Mouse (Mus musculus) thymus, adult 2 months (tissue): Measurements from ENCODE around the gene Clcnkb. TPM values are rescaled to one million over a fixed set of nuclear protein-coding genes. Genes with fewer than 3 reads are reported as not detected.

Source experiments
- DNase-seq: peaks from one replicate; pipeline ENCODE4 v3.0.0; 2021
- H3K27ac ChIP-seq: fragments of 200-500 bp; 2 replicates; pipeline ENCODE4 v1.5.1; 2012; ENCODE audit warnings: low read length, control low read depth; ENCODE audit not compliant: control insufficient read depth, insufficient read depth
- H3K27me3 ChIP-seq: fragments of 200-500 bp; 2 replicates; pipeline ENCODE4 v1.6.1; 2012; ENCODE audit warnings: mild to moderate bottlenecking, low read length, moderate library complexity, mixed read lengths; ENCODE audit not compliant: control insufficient read depth, insufficient read depth
- H3K36me3 ChIP-seq: fragments of 200-500 bp; 2 replicates; pipeline ENCODE4 v1.6.1; 2012; ENCODE audit warnings: mild to moderate bottlenecking, low read length, moderate library complexity; ENCODE audit not compliant: control insufficient read depth, insufficient read depth
- H3K4me1 ChIP-seq: fragments of 200-500 bp; replicated peaks from 2 replicates; pipeline ENCODE4 v1.6.1; 2012; ENCODE audit warnings: low read length; ENCODE audit not compliant: control insufficient read depth, insufficient read depth
- H3K4me3 ChIP-seq: fragments of 200-500 bp; 2 replicates; pipeline ENCODE4 v1.5.1; 2012; ENCODE audit warnings: mild to moderate bottlenecking, low read length, control low read depth, moderate library complexity; ENCODE audit not compliant: control insufficient read depth, insufficient read depth
- CTCF ChIP-seq: fragments of 200-500 bp; IDR thresholded peaks from 2 replicates; pipeline ENCODE4 v1.5.1; 2012; ENCODE audit warnings: mild to moderate bottlenecking, control low read depth, low read length, moderate library complexity, borderline replicate concordance; ENCODE audit not compliant: control insufficient read depth, poor library complexity, insufficient read depth; ENCODE audit errors: extremely low read depth
- POLR2A ChIP-seq: fragments of 200-500 bp; IDR thresholded peaks from 2 replicates; pipeline ENCODE4 v1.6.1; 2012; ENCODE audit warnings: mild to moderate bottlenecking, low read length, control low read depth, moderate library complexity; ENCODE audit not compliant: control insufficient read depth, poor library complexity, insufficient read depth; ENCODE audit errors: extremely low read depth
- WGBS: fragments of 180-500 bp; shearing (Covaris S2); methylation state at CpG from one replicate; pipeline ENCODE4 v1.1.7; 2018; 5-methylcytosine and 5-hydroxymethylcytosine counted together
- polyA plus RNA-seq: library from polyadenylated mRNA; depleted of rRNA; stranded (reverse); fragments of >200 nt; gene quantifications from 2 replicates; pipeline ENCODE4 v1.2.3, GENCODE M21; 2012

Gene Clcnkb
- polyA plus RNA-seq, 1 experiment: 0.27 TPM

- Histone ChIP-seq H3K27me3 (no peaks in the 10 kb centered on the region), H3K27ac (no peak overlapping the region), H3K4me1 (peaks cover 17% of the 10 kb centered on the region), H3K4me3 (no peak overlapping the region), H3K36me3 (peaks cover 5% of the 10 kb centered on the region; the same call in 1 of the 2 replicates)
- no peak for DNase-seq
- TF ChIP-seq CTCF (no peak), POLR2A (no peak)
- 97% methylated on average over 3 of the region's 3 CpGs for WGBS
These were observed 43.1 kb upstream of the Clcnkb start for GRCm38 (mm10) chr4:141458888-141459287.

- Histone ChIP-seq H3K36me3 (no peaks in the 10 kb centered on the region), H3K27me3 (no peaks in the 10 kb centered on the region), H3K27ac (no peak overlapping the region), H3K4me1 (peaks cover 19% of the 10 kb centered on the region), H3K4me3 (no peak overlapping the region)
- no peak for TF ChIP-seq CTCF
- no peak for DNase-seq
- 92% methylated on average over 7 of the region's 7 CpGs for WGBS
These were observed 42.4 kb upstream of the Clcnkb start for GRCm38 (mm10) chr4:141458236-141458635.

DNA sequence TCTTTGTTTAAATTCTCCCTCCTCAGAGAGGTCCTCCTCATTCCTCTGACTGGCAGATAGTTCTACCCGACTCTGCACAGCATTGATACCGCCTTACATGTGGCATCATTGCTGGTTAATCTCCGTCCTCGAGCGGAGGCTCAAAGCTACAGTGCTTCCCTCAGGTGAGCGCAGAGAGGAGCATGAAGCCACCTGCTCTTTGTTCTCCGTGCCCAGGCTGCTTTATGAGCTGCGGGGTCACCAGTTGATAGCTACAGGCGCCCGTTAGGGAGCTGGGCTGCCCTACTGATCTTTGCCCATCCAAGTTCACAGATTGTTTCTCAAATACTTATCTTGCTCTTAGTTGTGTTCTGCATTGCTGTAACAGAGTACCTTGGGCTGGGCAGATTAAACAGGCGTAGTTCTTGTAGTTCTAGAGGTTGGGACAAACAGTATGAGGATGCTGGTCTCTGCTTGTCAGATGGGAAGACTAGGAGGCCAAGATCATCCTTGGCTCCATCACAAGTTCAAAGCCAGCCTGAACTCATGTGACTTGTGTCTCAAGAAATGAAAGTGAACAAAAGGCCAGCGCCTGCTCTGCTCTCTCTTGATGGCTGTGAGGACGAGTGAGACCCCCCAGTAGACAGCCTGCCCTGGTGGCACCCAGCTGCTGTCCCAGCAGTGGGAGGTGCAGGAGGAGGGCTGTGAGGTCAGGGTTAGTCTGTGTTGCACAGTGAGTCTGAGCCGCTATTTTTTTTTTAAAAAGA is 40.6 kb upstream of the Clcnkb start:
- Histone ChIP-seq H3K27ac (no peak overlapping the region), H3K27me3 (no peaks in the 10 kb centered on the region), H3K36me3 (no peaks in the 10 kb centered on the region), H3K4me1 (peaks cover 19% of the 10 kb centered on the region), H3K4me3 (no peak overlapping the region)
- DNase-seq: no peak
- no peak for TF ChIP-seq CTCF
- TF ChIP-seq POLR2A: no peak
- WGBS: 91% methylated on average over 14 of the region's 14 CpGs

DNA sequence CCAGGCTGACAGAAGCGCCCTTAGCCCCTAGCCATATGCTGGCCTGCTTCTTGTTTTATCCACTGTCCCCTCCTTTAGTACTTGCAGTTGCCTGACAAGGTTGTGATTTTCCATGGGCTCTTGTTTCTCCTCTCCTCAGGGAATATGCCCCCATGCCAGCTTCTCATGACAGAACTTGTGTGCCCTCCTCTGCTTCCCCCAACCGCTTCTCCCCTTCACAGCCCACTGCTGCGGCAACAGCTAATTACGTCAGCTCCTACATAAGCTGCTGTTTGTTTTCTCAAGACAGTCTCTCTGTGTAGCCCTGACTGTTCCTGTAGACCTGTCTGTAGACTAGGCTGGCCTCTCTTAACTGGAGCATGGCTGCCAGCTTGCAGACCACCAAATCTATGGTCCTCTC is 39.7 kb upstream of the Clcnkb start:
- peaks cover 19% of the 10 kb centered on the region for H3K4me1 ChIP-seq
- no peak for TF ChIP-seq CTCF
- TF ChIP-seq POLR2A: no peak
- over 99% methylated on average over 4 of the region's 4 CpGs for WGBS
- H3K36me3 ChIP-seq: no peaks in the 10 kb centered on the region
- H3K27me3 ChIP-seq: no peaks in the 10 kb centered on the region
- no peak overlapping the region for H3K4me3 ChIP-seq
- H3K27ac ChIP-seq: no peak overlapping the region; the same call in 1 of the 2 replicates
- DNase-seq: no peak

- Histone ChIP-seq H3K27ac (peak overlapping the region; percentile 15; the same call in 1 of the 2 replicates), H3K4me1 (peaks cover 19% of the 10 kb centered on the region), H3K36me3 (no peaks in the 10 kb centered on the region)
These were observed 39.0 kb upstream of the Clcnkb start for GRCm38 (mm10) chr4:141454581-141455350.

DNA sequence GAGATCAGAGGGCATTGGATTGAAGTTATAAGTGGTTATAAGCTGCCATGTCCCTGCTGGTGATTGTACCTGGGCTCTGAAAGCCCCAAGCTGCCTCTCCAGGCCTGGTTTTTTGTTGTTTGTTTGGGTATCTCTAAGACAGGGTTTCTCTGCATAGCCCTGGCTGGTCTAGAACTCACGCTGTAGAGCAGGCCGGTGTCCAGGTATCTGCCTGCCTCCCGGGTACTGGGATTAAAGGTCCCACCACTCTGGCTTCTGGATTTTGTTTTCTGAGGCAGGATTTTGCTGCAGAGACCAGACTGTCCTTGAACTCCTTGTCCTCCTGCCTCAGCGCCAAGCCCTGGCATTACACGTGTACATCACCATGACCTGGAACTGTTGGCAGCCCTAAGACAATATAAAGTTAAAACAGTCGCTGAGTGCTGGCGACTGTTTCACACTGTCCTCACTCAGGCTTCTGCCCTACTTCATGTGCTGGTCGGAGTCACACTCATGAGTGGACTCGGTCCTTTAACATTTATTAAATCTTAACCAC is 36.2 kb upstream of the Clcnkb start:
- Histone ChIP-seq H3K36me3 (peaks cover 14% of the 10 kb centered on the region), H3K27ac (no peak overlapping the region), H3K4me3 (no peak overlapping the region), H3K27me3 (no peaks in the 10 kb centered on the region), H3K4me1 (peaks cover 20% of the 10 kb centered on the region)
- TF ChIP-seq CTCF: no peak
- TF ChIP-seq POLR2A: no peak
- 96% methylated on average over 9 of the region's 9 CpGs for WGBS
- DNase-seq: no peak

More at GRCm38 (mm10) chr4:141454581-141455350, 39.0 kb upstream of the Clcnkb start:
- Histone ChIP-seq H3K27me3 (no peaks in the 10 kb centered on the region), H3K4me3 (no peak overlapping the region)
- WGBS: 19% methylated on average over 14 of the region's 14 CpGs
- DNase-seq: peak; percentile 40
- TF ChIP-seq POLR2A (no peak), CTCF (no peak)
